8 mouse cellular contexts compared by ENCODE assay signal in the genomic region with DNA sequence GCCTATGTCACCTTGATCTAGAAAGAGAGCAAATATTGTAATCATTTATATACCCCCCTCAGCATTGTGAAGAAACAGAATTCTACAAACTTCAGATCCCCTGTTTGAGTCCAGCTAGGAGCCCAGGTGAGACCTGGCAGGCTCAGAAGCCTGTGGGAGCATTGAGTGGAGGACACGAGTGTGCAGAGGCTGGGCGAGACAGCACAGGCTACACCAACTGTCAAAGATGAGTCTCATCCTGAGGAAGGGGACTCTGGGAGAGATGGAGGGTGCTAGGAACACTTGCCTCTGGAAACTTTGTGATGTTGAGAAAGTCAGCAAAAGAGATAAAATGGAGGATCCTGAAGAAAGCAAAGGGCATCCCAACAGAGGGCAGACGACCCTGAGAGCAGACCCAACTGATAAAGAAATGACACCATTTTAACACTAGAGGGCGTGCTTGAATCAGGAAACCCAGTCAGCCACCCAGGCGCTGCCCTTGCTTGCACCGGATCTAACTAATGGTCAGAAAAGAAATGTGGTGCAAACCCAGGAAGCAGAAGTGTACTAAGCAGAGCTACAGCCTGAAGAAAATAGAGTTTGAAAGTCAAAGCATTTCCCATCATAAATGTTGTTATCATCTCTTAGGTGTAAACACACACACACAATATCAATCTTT. TPM values are rescaled to one million over a fixed set of nuclear protein-coding genes. Genes with fewer than 3 reads are reported as not detected.
DNase-seq lines count a peak whose midpoint lies in the region; ATAC-seq and TF ChIP-seq lines count a peak whose summit lies in the region.

No protein-coding gene starts in this region.

- WGBS in bone marrow, adult 2 months, result 26% methylated on average over 6 of the region's 6 CpGs
- 34% methylated on average over 6 of the region's 6 CpGs for WGBS in lung, adult 2 months
- WGBS in neural tube, embryonic 15.5 days, result 30% methylated on average over 6 of the region's 6 CpGs

- H3K9me3 ChIP-seq in neural tube, embryonic 15.5 days (replicated peaks), result no peaks in the 10 kb centered on the region

- DNase-seq in ES-CJ7 (ENCODE audit: low read depth, low spot score), result peak; percentile 68
- peak; percentile 35 to 45 for DNase-seq in heart, postnatal 36 days
- peak; percentile 66 to 80 for DNase-seq in kidney, postnatal 36 days
- DNase-seq in lung, adult 2 months, result no peak
- DNase-seq in spleen, adult 12 weeks (ENCODE audit: low spot score), result no peak

- H3K9ac ChIP-seq in neural tube, embryonic 15.5 days (replicated peaks), result no peak overlapping the region

- intact Hi-C loops in heart, postnatal 36 days (cut with DNase I), result loop anchor here (1.0 to 5.0 kb wide), 3 partner anchors 95 to 203 kb away; partner anchors contain the start of gene Naa20

- ATAC-seq in neural tube, embryonic 15.5 days (ENCODE audit: low FRiP score), result peak; percentile 87

- no peaks in the 10 kb centered on the region for H3K4me1 ChIP-seq in bone marrow, adult 2 months (ENCODE audit: control insufficient read depth, insufficient read depth, low read length)
- H3K4me1 ChIP-seq in embryonic fibroblast, embryonic 13.5 days (ENCODE audit: control insufficient read depth, insufficient read depth, low read length), result peaks cover 3% of the 10 kb centered on the region; the same call in 1 of the 2 replicates
- H3K4me1 ChIP-seq in lung, adult 2 months (ENCODE audit: control insufficient read depth, insufficient read depth, low read length), result peaks cover 3% of the 10 kb centered on the region
- 0 out of 2 replicates have a peak, but pooled peaks cover 4% of the 10 kb centered on the region for H3K4me1 ChIP-seq in neural tube, embryonic 15.5 days

- no peaks in the 10 kb centered on the region for H3K36me3 ChIP-seq in neural tube, embryonic 15.5 days

- H3K27ac ChIP-seq in bone marrow, adult 2 months (ENCODE audit: control insufficient read depth, insufficient read depth, low read depth, low read length, poor library complexity), result no peak overlapping the region
- no peak overlapping the region for H3K27ac ChIP-seq in embryonic fibroblast, embryonic 13.5 days (ENCODE audit: insufficient read depth, low read length)
- no peak overlapping the region for H3K27ac ChIP-seq in neural tube, embryonic 15.5 days (replicated peaks)

- no peak overlapping the region for H3K4me2 ChIP-seq in neural tube, embryonic 15.5 days

- no peak overlapping the region for H3K4me3 ChIP-seq in bone marrow, adult 2 months (replicated peaks; ENCODE audit: control insufficient read depth, low read depth, low read length)
- no peak overlapping the region for H3K4me3 ChIP-seq in embryonic fibroblast, embryonic 13.5 days (ENCODE audit: insufficient read depth, low read length)
- no peak overlapping the region for H3K4me3 ChIP-seq in lung, adult 2 months (replicated peaks; ENCODE audit: extremely low read depth, low read depth, low read length)
- no peak overlapping the region for H3K4me3 ChIP-seq in neural tube, embryonic 15.5 days (replicated peaks)

- no peak for TF ChIP-seq POLR2A in bone marrow, adult 2 months (IDR thresholded peaks at IDR 0.05; ENCODE audit: borderline replicate concordance, control insufficient read depth, low read depth, low read length)
- no peak for TF ChIP-seq POLR2A in embryonic fibroblast, embryonic 13.5 days (IDR thresholded peaks at IDR 0.05; ENCODE audit: low read depth, low read length)
- no peak for TF ChIP-seq POLR2A in lung, adult 2 months (IDR thresholded peaks at IDR 0.05; ENCODE audit: borderline replicate concordance, extremely low read depth, low read depth, low read length)

- peak; percentile 57; the same call in 1 of the 2 replicates for TF ChIP-seq CTCF in bone marrow, adult 2 months (IDR thresholded peaks at IDR 0.05; ENCODE audit: control insufficient read depth, insufficient read depth, low read length)
- TF ChIP-seq CTCF in embryonic fibroblast, embryonic 13.5 days (IDR thresholded peaks at IDR 0.05; ENCODE audit: borderline replicate concordance, insufficient read depth, low read length), result 0 out of 2 replicates have a peak, but pooled peaks have one; percentile 43
- TF ChIP-seq CTCF in lung, adult 2 months (IDR thresholded peaks at IDR 0.05; ENCODE audit: insufficient read depth, low read length), result peak; percentile 83

- H3K27me3 ChIP-seq in neural tube, embryonic 15.5 days (replicated peaks), result no peaks in the 10 kb centered on the region

RNA-seq across cellular contexts. Expression of gene Rin2, which starts 24.5 kb away (rescaled TPM):
- polyA plus RNA-seq in bone marrow, adult 2 months (2011; ENCODE audit: insufficient read depth, insufficient read length, low replicate concordance, missing spikeins), result 2.4 and 17.8 TPM in 2 replicates
- 19.5 and 30.5 TPM in 2 replicates for polyA plus RNA-seq in embryonic fibroblast, embryonic 13.5 days (2011; ENCODE audit: insufficient read length, low read depth, missing spikeins)
- 10 to 100 TPM; 20.6 to 27.9 TPM for total RNA-seq in heart, postnatal 36 days (2021)
- polyA plus RNA-seq in lung, adult 2 months (2012; rRNA removed), result 37.4 and 44.3 TPM in 2 replicates
- 14.8 and 15.0 TPM in 2 replicates for polyA plus RNA-seq in neural tube, embryonic 15.5 days (2015; fragmentation: Nextera tagmentation; extraction: Ambion mirVana)

Comparison
In these comparisons a context has a peak if more than half of its experiments do, and no peak if none do; other contexts are left out.
1. DNase-seq: peak in ES-CJ7 (single experiment), heart, postnatal 36 days (2 of 2) and kidney, postnatal 36 days (2 of 2); none in lung, adult 2 months (single experiment) and spleen, adult 12 weeks (single experiment).
2. Peak in every context shown above with its lines, with median percentiles within 50 percentile points of each other: CTCF ChIP-seq.